Mouse (Mus musculus): ENCODE measurements around the gene Plekha3. TPM values are rescaled to one million over a fixed set of nuclear protein-coding genes. Genes with fewer than 3 reads are reported as not detected.

Gene Plekha3
- polyA plus RNA-seq, 1 experiment from 2014 or later: 2.1 TPM

Other genes with a start within 250 kb of the Plekha3 start
- gene Prkra, start 27.3 kb upstream of the Plekha3 start, polyA plus RNA-seq (2015; fragmentation: Nextera tagmentation; extraction: Ambion mirVana): 37.8 and 38.3 TPM in 2 replicates
- not detected in 2 replicates for gene Pjvk, start 26.8 kb upstream of the Plekha3 start, polyA plus RNA-seq (2015; fragmentation: Nextera tagmentation; extraction: Ambion mirVana)
- 42.7 and 44.5 TPM in 2 replicates for gene Fkbp7, start 2.2 kb upstream of the Plekha3 start, polyA plus RNA-seq (2015; fragmentation: Nextera tagmentation; extraction: Ambion mirVana)